Mouse (Mus musculus) lung, postnatal 25 days (tissue): ENCODE data around the gene Klf2.

Experiments
- DNase-seq: peaks from one replicate; pipeline ENCODE4 v3.0.0; 2022; ENCODE audit warnings: low spot score

Klf2 gene

DNA sequence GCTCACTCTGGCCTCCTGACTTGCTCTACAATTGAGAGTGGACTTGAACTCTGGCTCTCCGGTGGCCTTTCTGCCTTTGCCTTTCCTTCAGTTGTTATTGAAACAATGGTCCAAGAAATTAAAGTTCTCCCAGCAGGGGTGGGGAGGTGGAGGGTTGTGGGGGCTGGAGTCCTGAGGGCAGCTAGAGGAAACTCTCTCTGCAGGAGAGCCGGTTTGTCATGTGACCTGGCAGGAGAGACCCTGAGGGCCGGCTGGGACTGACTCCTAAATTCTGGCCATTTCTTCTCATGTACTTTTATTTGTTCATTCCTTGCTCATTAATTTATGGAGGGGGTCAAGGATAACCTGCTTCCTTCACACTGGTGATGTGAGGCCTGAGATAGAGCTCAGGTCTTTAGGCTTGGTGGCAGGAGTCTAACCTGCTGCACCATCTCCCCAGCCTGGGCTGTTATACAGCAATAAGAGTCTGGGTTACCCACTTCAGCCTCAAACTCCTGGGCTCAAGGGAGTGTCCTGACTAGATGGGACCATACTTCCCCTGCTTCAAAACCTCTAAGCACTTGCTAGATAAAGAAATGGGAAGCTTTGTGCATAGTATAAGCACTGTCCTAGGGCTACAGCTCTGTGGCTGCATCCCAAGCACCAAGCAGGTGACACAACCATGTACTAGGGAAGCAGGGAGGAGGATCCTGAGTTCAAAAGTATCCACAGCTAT is 14.8 kb downstream of the Klf2 start:
- DNase-seq, result no peak

DNA sequence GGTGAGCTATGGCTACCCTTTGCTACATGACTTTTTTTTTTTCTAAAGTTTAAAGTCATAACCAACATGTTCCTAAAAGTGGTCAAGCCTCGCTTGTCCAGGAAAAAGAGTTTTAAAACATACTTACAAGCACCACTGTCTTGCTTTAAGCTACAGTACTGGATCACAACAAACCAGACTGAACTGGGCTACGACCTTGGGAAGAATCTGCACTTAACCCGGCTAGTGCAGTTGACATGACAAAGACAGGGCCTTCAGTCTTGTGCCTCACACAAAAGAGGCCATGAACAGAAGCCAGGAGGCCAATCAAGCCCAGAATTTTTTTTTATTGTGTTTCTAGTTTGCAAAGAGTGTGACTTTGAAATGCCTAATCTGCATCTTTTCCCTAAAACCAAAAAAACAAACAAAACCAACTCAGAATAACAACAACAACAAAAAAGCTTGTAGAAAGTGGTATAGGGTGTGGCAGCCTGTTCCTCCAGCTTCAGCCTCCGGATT is 15.4 kb downstream of the Klf2 start:
- no peak for DNase-seq

DNA sequence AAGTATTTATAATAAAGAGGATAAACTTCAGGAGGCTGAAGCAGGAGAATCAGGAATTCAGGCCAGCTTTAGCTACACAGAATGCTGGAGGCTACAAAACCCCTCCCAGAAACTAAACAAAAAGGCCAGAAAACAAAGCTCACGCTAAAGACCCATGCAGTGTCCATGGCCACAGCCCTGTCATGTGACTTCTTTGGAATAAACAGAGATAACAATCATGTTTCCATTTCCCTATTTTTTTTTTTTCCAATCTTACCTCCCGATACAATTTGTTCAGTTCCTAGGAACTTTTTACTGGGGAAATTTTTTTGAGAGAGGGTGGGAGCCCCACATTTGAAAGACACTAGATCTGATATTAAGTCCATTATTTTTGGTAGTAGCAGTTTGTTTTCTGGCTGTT is 17.4 kb downstream of the Klf2 start:
- DNase-seq, result peak; percentile 72

GRCm38 (mm10) chr8:72337034-72337433 is 18.2 kb downstream of the Klf2 start:
- DNase-seq, result no peak

GRCm38 (mm10) chr8:72342556-72343300 is 23.9 kb downstream of the Klf2 start:
- no peak for DNase-seq

DNA sequence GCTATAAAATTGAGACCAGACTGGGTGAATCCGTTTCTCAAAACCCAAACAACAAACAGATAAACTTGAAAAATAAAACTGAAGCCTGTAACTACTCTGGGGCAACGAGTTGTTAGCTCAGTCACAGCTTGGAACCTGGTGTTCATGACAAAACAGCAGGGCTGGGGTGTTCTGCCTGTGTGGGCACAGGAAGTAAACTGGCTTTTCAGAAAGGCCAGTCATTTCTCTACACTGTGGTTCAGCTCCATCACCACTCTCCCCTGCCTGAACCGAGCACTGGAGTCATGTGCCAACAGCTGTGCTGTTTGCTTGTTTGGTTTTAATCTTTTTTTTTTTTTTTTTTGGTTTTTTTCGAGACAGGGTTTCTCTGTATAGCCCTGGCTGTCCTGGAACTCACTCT is 24.9 kb downstream of the Klf2 start:
- DNase-seq, result no peak

GRCm38 (mm10) chr8:72347553-72347952 is 28.7 kb downstream of the Klf2 start:
- no peak for DNase-seq

DNA sequence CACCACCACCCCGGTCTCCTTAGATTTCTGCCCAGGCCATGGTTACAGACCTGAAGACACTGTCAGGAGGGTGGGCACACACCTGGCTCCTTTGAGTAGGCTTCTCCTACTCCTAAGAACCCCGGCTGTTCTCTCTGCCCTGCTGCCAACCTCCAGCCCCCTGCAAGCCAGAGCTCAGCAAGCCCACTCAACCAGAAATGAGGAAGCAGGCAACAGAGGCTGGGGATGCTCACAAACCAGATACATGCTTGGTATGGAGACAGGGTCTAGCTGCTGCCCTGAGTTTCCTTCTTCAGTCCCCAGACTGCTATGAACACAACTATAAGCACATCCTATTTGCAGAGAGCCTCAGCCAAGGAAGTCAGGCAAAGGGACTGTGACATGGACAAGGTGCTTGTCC is 29.3 kb downstream of the Klf2 start:
- no peak for DNase-seq

GRCm38 (mm10) chr8:72348956-72349355 is 30.1 kb downstream of the Klf2 start:
- DNase-seq, result no peak

GRCm38 (mm10) chr8:72349838-72350237 is 31.0 kb downstream of the Klf2 start:
- no peak for DNase-seq

- DNase-seq, result peak; percentile 72
Measured at GRCm38 (mm10) chr8:72350727-72351126, 31.9 kb downstream of the Klf2 start.

GRCm38 (mm10) chr8:72351405-72352005 is 32.7 kb downstream of the Klf2 start:
- peak; percentile 49 for DNase-seq

DNA sequence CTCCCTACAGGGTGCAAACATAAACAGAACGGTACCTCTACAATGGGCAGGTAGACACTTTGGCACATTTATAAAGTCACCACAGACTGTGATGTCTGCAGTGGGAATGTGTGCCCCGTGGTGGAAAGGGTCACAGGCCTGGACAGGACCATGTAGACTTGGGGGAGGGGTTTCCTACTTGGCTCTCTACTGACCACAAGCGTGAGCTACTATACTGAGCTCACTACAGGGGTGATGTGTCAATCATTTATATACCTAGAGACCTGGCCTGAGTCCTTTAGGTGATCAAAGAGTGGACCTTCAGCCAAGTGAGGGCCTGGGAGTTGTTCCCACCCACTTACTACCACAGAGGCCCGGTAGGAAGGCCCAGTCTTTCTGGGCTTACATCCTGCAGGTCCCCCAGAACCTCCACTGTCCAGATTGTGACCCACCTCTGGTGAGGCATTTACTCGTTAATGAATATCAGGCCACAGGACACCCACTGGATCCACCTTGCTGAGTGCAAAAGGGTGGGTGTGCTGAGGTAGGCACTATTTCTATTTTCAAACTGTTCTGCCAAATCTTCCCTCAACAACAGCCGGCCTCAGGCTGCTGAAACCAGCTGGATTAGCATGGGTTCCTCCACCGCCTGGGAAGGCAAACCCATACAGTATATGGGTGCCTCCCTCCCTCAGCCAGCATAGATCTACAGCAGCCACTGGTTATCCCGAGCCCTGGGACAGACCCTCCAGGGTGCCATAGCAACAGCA is 34.3 kb downstream of the Klf2 start:
- DNase-seq, result no peak

DNA sequence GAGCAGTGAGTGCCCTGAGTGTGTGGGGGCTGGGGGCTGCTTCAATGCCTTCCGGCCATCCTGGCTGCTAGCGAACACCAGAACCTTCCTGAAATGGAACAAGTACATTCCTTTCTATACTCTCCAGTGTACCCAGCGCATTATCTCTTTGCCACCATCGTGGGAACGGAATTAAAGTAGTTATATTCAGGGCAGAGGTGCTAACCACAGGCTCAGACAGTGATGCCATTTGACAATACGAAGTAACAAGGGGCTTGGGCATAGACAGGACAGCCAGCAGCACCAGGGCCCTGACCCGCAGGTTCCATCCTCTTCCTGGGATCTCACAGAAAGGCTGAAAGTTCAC is 34.8 kb downstream of the Klf2 start:
- DNase-seq, result no peak

DNA sequence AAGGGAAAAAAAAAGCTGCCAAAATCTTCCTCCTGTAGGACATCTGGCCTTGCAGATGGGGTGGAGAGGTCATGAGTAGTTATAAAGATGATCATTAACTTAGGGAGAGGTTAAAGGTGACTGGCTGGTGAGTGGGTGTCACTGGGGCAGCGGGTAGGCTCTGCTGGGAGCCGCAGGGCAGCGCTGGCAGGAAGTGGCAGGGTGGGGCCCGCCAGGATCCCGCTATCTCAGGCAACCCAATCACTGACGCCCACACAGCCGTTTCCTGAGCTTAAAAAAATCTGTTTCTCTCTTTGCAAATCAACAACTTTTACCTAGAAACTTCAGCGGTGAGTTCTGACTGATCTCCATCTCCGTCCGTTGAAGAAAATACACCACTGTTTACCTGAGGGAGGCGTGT is 35.4 kb downstream of the Klf2 start:
- peak; percentile 86 for DNase-seq

- DNase-seq, result no peak
Measured at GRCm38 (mm10) chr8:72356593-72356992, 37.8 kb downstream of the Klf2 start.

DNA sequence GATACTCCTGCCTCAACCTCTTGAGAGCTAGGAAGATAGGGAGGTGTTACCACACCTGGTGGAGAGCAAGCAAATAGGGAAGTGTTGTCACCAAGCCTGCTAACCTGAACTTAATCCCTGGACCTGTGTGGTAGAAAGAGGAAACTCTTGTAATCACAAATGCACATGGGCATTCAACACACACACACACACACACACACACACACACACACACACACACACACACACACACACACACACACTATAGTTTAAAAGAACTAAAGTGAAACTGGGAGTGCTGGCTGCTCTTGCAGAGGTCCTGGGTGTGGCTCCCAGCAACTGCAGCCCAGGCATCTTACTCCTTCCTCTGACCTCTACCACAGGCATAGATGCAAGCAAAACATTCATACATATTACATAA is 41.3 kb downstream of the Klf2 start:
- peak; percentile 57 for DNase-seq

DNA sequence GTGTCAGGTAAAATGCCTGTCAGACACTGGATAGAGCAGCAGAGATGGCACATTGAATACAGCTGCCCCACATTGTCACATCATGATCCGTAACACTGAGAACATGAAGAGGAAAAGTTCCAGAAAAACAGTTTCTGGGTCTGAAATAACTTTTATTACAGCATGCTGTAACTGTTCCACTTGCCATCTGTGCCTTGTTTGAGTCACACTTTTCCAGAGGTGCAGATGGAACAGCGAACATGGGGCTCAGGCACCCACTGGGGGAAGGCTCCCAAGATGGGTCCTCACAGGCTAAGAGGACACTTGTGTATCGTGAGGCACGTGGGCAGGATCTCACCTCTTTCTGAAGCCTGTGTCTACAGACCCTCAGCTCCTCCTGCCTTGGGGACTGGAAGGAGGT is 43.9 kb downstream of the Klf2 start:
- no peak for DNase-seq

DNA sequence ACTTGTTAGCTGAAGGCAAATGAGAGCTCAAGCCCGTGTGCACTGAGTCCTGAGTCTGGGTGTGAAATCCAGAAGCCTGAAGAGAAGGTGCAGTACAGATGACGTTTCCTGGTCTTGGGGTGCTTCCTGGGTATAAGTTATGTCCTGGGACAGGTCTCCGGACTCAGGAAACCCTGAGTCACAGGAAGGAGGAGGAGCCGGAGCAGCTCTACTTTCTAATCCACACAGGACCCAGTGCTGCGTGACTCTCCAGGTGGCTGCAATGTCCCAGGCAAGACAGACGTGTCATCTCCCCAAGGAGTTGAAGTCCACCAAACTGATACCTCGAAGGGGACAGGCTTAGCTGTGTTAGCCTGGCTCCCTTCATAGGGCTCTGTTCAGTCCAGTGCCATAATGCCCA is 44.6 kb downstream of the Klf2 start:
- DNase-seq, result no peak

GRCm38 (mm10) chr8:72365016-72365415 is 46.2 kb downstream of the Klf2 start:
- DNase-seq, result no peak

DNA sequence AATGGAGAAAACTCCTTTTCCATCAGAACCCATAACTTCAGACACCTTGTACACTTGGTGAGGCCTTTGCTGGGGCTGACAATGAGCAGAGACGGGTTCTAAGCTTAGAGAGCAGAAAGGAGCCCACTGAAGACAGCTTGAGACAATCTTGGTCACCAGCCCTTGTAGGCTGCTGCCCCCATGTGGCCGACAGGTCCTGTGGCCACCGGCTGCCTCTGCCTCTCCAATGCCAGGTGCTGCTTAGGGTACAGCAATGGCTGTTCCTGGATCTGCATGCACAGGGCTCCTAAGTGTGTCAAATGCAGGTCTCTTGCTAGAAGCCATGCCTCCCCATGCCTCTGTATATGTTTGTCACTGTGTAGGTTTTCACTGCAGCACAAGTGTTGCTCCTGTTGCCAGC is 47.0 kb downstream of the Klf2 start:
- peak; percentile 90 for DNase-seq

DNA sequence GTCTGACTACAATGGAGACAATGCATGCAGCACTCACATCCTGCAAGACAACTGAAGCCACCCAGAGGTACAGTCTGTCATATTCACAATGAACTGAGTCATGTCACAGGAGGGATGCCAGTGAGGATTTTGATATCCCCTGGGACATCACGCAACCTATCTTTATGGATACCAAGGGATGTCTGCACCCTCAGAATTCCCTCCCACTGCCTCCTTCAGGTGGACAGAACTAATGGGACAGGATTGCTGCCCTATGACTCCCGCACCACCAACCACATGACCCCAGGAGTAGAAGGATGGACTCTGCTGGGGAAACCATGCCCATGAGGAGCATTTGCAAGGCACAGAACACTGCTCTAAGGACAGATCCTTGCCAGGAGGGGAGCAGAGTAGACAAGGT is 47.6 kb downstream of the Klf2 start:
- no peak for DNase-seq
